Mouse (Mus musculus) testis, adult 2 months (tissue): ENCODE measurements at regions not wholly inside any gene's neighbourhood (a gene's known extent, or its start where the extent isn't known, plus 50 kb on each side); places are given as distances from the start of the nearest gene placed in this dataset.

Experiments used
- CTCF ChIP-seq: fragments of 200-500 bp; IDR thresholded peaks from 2 replicates; pipeline ENCODE4 v1.5.1; 2012; ENCODE audit warnings: low read depth, mild to moderate bottlenecking, inconsistent platforms, low read length, moderate library complexity; ENCODE audit not compliant: control insufficient read depth, insufficient read depth, insufficient replicate concordance
- POLR2A ChIP-seq: fragments of 200-500 bp; IDR thresholded peaks from 2 replicates; pipeline ENCODE4 v1.6.1; 2012; ENCODE audit warnings: low read depth, mild to moderate bottlenecking, inconsistent platforms, low read length, moderate library complexity; ENCODE audit not compliant: control insufficient read depth

- TF ChIP-seq POLR2A (no peak), CTCF (no peak)
Observed at GRCm38 (mm10) chr1:183669271-183669670, 251.3 kb downstream of the Hhipl2 start.
